Mouse (Mus musculus) 3T3-L1 (cell line): ENCODE measurements at regions not wholly inside any gene's neighbourhood (a gene's known extent, or its start where the extent isn't known, plus 50 kb on each side); places are given as distances from the start of the nearest gene placed in this dataset.

Experiments
- DNase-seq: peaks from one replicate; pipeline ENCODE4 v3.0.0-alpha.2; 2015; ENCODE audit warnings: low read depth, low spot score

DNA sequence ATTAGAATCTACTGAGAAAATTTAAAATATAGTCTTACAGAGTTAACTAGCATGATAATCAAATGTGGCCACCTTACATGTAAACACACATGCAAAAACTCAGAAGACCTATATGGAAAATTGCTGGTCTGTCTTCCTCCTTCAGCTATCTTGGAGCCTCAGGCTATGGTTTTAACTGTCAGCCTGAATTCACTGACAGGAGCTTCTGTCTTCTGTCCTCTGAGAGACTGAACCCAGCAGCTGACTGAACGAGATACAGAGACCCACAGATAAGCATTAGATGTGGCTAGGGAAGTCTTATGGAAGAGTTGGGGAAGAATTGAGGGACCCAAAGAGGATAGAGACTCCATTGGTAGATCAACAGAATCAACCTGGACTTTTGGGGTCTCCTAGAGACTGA, 360.0 kb upstream of the Meox2 start:
- no peak for DNase-seq

DNA sequence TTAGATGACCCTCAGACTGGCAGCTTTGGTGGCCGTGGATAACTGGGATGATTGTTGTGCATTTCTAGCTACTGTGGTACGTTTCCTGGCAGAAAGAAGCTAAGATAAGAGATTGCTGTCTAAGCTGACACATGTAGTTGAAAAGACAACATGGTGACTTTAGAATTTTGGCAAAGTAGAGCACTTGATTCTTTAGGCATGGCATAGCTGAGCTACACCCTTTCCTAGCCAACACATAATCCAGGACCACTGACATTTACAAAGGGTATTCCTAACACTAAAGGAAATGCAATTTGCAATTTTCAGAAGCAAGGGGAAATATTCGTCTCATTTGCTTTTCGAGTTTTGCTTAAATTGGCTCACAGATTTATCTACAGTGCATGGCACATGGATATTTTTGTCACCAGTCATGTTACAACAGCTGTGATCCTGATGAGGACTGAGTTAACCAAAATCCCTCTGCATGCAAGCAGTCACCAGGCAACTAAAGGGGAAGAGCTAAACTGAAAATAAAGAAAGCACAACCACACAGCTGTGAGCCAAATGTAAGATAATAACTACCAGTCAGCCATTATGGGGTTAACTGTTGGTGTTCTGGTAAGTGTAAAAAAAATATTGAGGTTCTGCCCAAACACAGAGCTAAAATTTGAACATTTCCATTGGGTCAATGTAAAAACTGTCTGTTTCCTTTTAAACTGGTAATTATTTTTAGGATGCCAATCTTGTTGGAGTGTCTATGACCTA, 342.9 kb upstream of the Meox2 start:
- no peak for DNase-seq

GRCm38 (mm10) chr12:36766167-36766566, 342.2 kb upstream of the Meox2 start:
- DNase-seq, result no peak

- DNase-seq, result no peak
Observed at GRCm38 (mm10) chr12:36780761-36781160, 327.6 kb upstream of the Meox2 start.

DNA sequence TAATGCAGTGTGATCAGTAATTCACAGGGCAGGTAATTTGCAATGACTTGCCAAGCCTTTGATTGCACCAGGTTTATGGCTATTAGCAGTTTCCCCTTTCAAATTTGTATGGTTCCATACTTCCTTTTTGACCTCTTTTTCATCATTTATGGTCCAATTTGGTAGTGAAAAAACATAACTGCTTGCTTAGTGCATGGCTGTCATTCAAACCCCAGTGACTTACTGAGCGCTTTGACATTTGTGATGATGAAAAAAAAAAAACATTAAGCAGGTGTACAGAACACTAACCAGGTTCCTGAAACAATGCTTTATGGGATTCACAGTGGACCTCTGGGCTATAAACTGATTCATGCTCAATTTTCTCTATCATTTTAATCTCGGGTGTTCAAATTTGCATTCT, 317.5 kb upstream of the Meox2 start:
- no peak for DNase-seq

DNA sequence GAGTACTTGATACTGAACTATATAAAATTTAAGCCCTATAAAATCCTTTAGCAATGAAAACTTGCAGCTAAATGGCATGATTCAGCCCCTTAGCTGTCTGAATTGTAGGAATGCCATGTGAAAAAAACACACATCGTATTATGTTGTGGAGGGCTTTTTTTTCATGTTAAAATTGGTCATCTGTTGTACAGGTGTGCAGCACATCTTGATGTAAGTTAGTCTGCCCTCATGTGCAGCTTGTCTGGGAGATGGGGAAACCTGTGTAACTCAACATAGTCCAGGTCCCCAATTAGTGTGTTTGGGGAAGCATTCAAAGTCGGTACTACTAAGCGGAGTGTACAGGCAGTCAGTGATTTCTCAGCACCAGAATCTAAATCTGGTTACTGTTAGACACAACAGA, 316.9 kb upstream of the Meox2 start:
- no peak for DNase-seq

- no peak for DNase-seq
Observed at GRCm38 (mm10) chr12:36792205-36792604, 316.1 kb upstream of the Meox2 start.

DNA sequence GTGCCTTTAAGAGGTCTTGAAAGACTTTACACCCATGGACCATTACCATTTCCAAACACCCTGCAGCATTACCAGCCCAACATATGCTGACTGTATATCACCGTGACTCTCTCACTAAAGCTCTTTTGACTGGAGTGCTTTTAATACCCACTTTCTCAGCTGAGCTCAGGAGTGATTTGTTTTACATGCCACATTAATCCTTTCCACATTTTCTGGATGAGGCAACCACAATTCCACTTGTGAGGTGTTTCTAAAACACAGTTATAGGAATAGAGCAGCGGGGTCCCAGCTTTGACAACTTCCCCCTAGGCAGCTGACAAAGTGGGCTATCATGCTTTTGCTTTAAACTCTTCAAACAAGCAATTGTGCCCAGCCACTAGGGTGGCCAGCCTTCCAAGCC, 314.5 kb upstream of the Meox2 start:
- no peak for DNase-seq

GRCm38 (mm10) chr12:36796201-36796600, 312.1 kb upstream of the Meox2 start:
- DNase-seq, result no peak

DNA sequence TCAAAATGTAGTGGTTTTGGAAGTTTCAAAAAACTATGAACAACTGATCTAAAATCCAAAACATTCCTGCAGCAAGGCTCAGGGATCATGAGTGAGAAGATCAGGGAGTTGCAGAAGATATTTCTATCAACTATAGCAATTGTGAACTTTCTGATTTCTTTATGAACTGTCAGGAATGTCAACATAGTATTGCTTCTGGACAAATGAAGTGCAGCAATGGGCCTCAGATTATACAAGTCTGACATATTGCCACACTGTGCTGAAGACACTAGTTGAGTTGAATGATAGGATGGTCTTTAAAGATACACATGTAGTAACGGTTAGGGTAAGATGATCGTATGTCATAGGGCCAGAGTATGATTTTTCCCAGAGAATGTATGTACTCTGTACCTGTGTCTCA, 290.4 kb upstream of the Meox2 start:
- no peak for DNase-seq

DNA sequence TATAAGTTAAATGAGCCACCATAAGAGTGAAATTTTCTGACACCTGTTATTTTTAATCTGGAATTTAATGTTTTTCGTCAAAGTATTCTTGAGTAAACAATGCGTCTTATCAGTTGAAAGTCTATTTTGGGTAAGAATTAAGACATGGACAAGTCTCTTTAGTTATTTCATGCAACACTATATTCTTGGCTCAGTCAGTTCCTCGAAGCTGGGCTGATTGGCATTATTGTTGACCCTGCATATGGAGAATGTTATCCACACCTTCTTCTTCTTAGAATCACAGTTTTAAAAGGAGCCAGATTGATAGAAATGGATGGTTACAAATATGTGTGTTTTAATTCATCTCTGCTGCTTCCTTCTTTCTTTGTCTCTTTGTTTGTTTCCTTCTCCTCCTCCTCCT, 289.5 kb upstream of the Meox2 start:
- no peak for DNase-seq

DNA sequence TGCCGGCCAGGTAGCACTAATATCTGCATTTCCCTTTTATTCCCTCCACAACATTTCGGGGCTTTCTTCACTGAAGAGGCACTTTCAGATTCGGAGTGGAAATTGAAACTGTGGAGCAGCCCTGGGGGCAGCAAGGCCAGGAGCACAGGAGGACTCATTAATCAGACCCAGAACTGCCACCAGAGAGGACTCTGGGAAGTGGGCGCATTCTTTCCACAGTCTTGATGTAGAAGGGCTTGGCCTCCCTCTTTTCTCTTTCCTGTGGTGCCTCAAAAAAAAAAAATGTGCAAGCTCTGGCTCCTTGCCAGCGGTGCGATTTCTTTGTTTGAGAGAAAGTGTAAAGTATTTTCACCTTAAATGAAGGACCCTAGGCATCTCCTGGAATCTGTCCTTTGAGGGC, 281.6 kb upstream of the Meox2 start:
- no peak for DNase-seq

GRCm38 (mm10) chr12:36831307-36831997, 276.9 kb upstream of the Meox2 start:
- no peak for DNase-seq

DNA sequence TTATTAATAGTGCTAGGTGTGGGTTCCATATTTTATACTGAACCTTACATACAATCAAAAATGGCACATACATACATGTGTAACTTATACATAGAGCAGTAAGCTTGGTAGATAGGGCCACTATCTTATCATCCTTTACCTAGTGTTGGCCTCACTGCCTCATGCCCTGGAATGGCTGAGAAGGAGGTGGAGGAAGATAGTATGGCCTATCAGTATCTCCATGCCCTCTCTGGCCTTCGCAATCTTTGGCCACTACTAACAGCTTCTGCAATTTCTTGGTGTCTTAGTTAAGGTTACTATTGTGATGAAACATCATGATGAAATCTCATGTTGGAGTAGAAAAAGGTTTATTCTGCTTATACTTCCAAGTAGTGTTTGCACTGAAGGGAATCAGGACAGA, 265.4 kb upstream of the Meox2 start:
- no peak for DNase-seq

- no peak for DNase-seq
Observed at GRCm38 (mm10) chr12:36845130-36845529, 263.2 kb upstream of the Meox2 start.

- DNase-seq, result no peak
Observed at GRCm38 (mm10) chr12:36849086-36849485, 259.3 kb upstream of the Meox2 start.

DNA sequence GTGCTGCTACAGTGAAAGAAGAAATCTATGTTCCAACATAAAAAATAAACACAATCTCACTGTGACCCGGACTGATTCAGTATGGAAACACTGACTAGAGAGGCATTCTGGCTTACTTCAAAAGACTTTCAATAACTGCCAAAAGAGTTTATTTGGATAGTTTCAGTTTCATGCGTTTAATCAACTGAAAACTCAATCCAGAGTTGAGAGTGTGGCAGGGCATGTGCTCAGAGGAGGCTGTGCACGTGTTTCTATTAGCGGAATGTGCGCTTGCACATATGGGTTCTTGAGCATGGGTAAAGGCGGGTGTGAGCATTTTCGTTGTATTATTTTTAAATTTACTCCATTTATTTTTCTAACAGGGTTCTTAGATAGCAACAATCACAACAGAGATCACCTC, 245.2 kb upstream of the Meox2 start:
- DNase-seq, result no peak

GRCm38 (mm10) chr12:36880724-36881123, 227.6 kb upstream of the Meox2 start:
- no peak for DNase-seq

GRCm38 (mm10) chr12:36913364-36913763, 195.0 kb upstream of the Meox2 start:
- DNase-seq, result no peak

GRCm38 (mm10) chr12:36917576-36918106, 190.7 kb upstream of the Meox2 start:
- no peak for DNase-seq

GRCm38 (mm10) chr12:36918294-36918876, 190.0 kb upstream of the Meox2 start:
- no peak for DNase-seq

DNA sequence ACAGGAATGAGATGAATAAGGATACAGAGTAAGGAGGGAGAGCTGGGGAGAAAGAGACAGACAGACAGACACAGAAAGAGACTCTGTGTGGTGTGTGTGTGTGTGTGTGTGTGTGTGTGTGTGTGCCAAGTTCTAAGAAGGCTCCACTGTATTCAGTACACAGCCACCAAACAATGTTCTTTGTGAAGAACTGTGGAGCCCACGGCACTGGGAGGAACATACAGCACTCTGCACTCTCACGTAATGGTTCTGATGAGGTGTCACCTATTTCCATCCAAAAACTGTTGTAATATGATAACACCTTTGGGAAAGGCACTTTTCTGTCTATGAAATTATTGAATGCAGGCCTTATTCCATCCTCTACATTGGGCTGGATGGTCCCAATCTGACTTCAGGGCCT, 184.8 kb upstream of the Meox2 start:
- DNase-seq, result no peak

DNA sequence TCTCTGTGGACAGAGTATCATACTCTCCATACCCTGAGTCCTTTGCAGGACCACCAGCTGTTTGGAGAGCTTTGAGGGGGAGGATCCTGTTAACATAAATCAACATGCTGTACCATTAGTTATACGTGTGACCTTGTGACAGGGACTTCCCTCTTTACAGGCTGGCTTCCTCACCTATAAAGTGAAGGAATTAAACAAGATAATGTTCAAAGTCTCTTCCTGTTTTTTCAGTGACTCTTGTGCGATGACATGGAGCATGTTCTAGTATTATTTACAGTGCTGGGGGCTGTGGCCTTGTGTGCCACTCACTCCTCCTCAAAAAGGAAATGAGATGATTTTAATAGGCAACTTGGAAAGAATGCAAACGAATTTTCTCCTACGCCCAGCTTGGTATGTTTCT, 182.1 kb upstream of the Meox2 start:
- DNase-seq, result no peak
